Mouse (Mus musculus) layer of hippocampus, postnatal 14 days (tissue): ENCODE measurements around the gene Ddhd1. TPM values are rescaled to one million over a fixed set of nuclear protein-coding genes. Genes with fewer than 3 reads are reported as not detected.

Experiments
- DNase-seq, 2 experiments: peaks; one replicate each; pipeline ENCODE4 v3.0.0; 2021 to 2022; ENCODE audit warnings: low spot score in 2 of 2, mixed read lengths in 1 of 2
- long read RNA-seq, 2 experiments: library from polyadenylated mRNA; stranded (forward); transcript quantifications; one replicate each; pipeline ENCODE4 v2.0.0; 2021
- total RNA-seq, 2 experiments: library from RNA; stranded (reverse); gene quantifications; 2 replicates each; pipeline ENCODE4 v1.2.3; 2021

The Ddhd1 gene
- total RNA-seq, result 10 to 100 TPM; 70.3 to 72.0 TPM
- long read RNA-seq, experiment 1, full-length matches to known transcripts, result 13 of 49 reads
- long read RNA-seq, experiment 1, partial matches to known transcripts, result 9 of 49 reads
- long read RNA-seq, experiment 1, other reads (novel, unspliced or antisense), result 27 of 49 reads
- long read RNA-seq, experiment 2, full-length matches to known transcripts, result 16 of 68 reads
- long read RNA-seq, experiment 2, partial matches to known transcripts, result 11 of 68 reads
- long read RNA-seq, experiment 2, other reads (novel, unspliced or antisense), result 41 of 68 reads

- peak; percentile 86 to 89 for DNase-seq
Observed at GRCm38 (mm10) chr14:45657641-45658611, at the start of gene Ddhd1. Gene Ddhd1, minus strand, starts transcription at chr14:45658143.

GRCm38 (mm10) chr14:45707176-45707910 lies 49.4 kb upstream of the Ddhd1 start:
- DNase-seq, result no peak

GRCm38 (mm10) chr14:45700031-45700572 lies 42.2 kb upstream of the Ddhd1 start:
- DNase-seq, result no peak

GRCm38 (mm10) chr14:45698867-45699266 lies 40.9 kb upstream of the Ddhd1 start:
- no peak for DNase-seq

GRCm38 (mm10) chr14:45696098-45696497 lies 38.2 kb upstream of the Ddhd1 start:
- DNase-seq, result no peak

GRCm38 (mm10) chr14:45693891-45694290 lies 35.9 kb upstream of the Ddhd1 start:
- no peak for DNase-seq

GRCm38 (mm10) chr14:45690520-45691246 lies 32.7 kb upstream of the Ddhd1 start:
- DNase-seq, result peak; percentile 49 to 65

- DNase-seq, result no peak
Observed at GRCm38 (mm10) chr14:45685313-45685712, 27.4 kb upstream of the Ddhd1 start.

- DNase-seq, result no peak
Observed at GRCm38 (mm10) chr14:45676722-45677121, 18.8 kb upstream of the Ddhd1 start.

- no peak for DNase-seq
Observed at GRCm38 (mm10) chr14:45668325-45668724, 10.4 kb upstream of the Ddhd1 start.

GRCm38 (mm10) chr14:45667231-45667630 lies 9.3 kb upstream of the Ddhd1 start:
- DNase-seq, result no peak

GRCm38 (mm10) chr14:45661575-45661974 lies 3.6 kb upstream of the Ddhd1 start:
- DNase-seq, result no peak

- no peak for DNase-seq
Observed at GRCm38 (mm10) chr14:45660315-45660714, 2.4 kb upstream of the Ddhd1 start.

GRCm38 (mm10) chr14:45656831-45657640 lies 907 bp downstream of the Ddhd1 start:
- DNase-seq, result peak; percentile 39 to 59

GRCm38 (mm10) chr14:45654876-45655416 lies 3.0 kb downstream of the Ddhd1 start:
- DNase-seq, result no peak

GRCm38 (mm10) chr14:45653756-45654155 lies 4.2 kb downstream of the Ddhd1 start:
- DNase-seq, result no peak

GRCm38 (mm10) chr14:45648999-45649818 lies 8.7 kb downstream of the Ddhd1 start:
- no peak for DNase-seq

- no peak for DNase-seq
Observed at GRCm38 (mm10) chr14:45648144-45648543, 9.8 kb downstream of the Ddhd1 start.
